Mouse (Mus musculus) right cerebral cortex, postnatal 4 days (tissue): ENCODE measurements around the gene Flt1.

ENCODE experiments used
- DNase-seq: peaks from one replicate; pipeline ENCODE4 v3.0.0-alpha.2; 2022

The Flt1 gene

GRCm38 (mm10) chr5:147725831-147726700 lies at the start of gene Flt1:
Flt1 (minus strand) TSS chr5:147726011.
- DNase-seq: no peak

- DNase-seq: no peak
These were observed 49.4 kb upstream of the Flt1 start for GRCm38 (mm10) chr5:147775222-147775621.

GRCm38 (mm10) chr5:147769918-147770317 lies 44.1 kb upstream of the Flt1 start:
- DNase-seq: no peak

- DNase-seq: no peak
These were observed 38.2 kb upstream of the Flt1 start for GRCm38 (mm10) chr5:147764061-147764460.

- no peak for DNase-seq
These were observed 36.2 kb upstream of the Flt1 start for GRCm38 (mm10) chr5:147761984-147762383.

- no peak for DNase-seq
These were observed 35.5 kb upstream of the Flt1 start for GRCm38 (mm10) chr5:147761275-147761674.

GRCm38 (mm10) chr5:147758640-147759319 lies 33.0 kb upstream of the Flt1 start:
- no peak for DNase-seq

- DNase-seq: no peak
These were observed 32.2 kb upstream of the Flt1 start for GRCm38 (mm10) chr5:147757832-147758587.

GRCm38 (mm10) chr5:147752914-147753341 lies 27.1 kb upstream of the Flt1 start:
- no peak for DNase-seq

- peak; percentile 19 for DNase-seq
These were observed 25.9 kb upstream of the Flt1 start for GRCm38 (mm10) chr5:147751673-147752130.

- no peak for DNase-seq
These were observed 24.2 kb upstream of the Flt1 start for GRCm38 (mm10) chr5:147749972-147750371.

- peak; percentile 46 for DNase-seq
These were observed 22.3 kb upstream of the Flt1 start for GRCm38 (mm10) chr5:147748081-147748581.

- DNase-seq: no peak
These were observed 19.3 kb upstream of the Flt1 start for GRCm38 (mm10) chr5:147744900-147745653.

- no peak for DNase-seq
These were observed 16.8 kb upstream of the Flt1 start for GRCm38 (mm10) chr5:147742468-147743111.

GRCm38 (mm10) chr5:147736766-147737280 lies 11.0 kb upstream of the Flt1 start:
- no peak for DNase-seq

GRCm38 (mm10) chr5:147733682-147734081 lies 7.9 kb upstream of the Flt1 start:
- DNase-seq: no peak

- DNase-seq: no peak
These were observed 7.1 kb upstream of the Flt1 start for GRCm38 (mm10) chr5:147732926-147733325.

- DNase-seq: no peak
These were observed 1.7 kb upstream of the Flt1 start for GRCm38 (mm10) chr5:147727481-147727880.

- DNase-seq: no peak
These were observed 1.0 kb upstream of the Flt1 start for GRCm38 (mm10) chr5:147726701-147727393.

- peak; percentile 46 for DNase-seq
These were observed 623 bp downstream of the Flt1 start for GRCm38 (mm10) chr5:147724945-147725830.
